Mouse (Mus musculus): ENCODE measurements around the gene Stk17b.
A peak's percentile ranks its signal among the peaks of the same experiment; 100 is the strongest.
"Not testable (repeated sequence)": the region's sequence is repeated elsewhere in the genome, so short reads cannot be mapped to it uniquely, and the experiment has no call there.

Stk17b gene

GRCm38 (mm10) chr1:53781311-53781710 lies 3.7 kb downstream of the Stk17b start:
- no peak for DNase-seq

GRCm38 (mm10) chr1:53776176-53776905 lies 8.7 kb downstream of the Stk17b start:
- no peak for DNase-seq

- DNase-seq = no peak
Observed at GRCm38 (mm10) chr1:53775545-53775944, 9.5 kb downstream of the Stk17b start.

- DNase-seq = no peak
Observed at GRCm38 (mm10) chr1:53775036-53775435, 10.0 kb downstream of the Stk17b start.

GRCm38 (mm10) chr1:53774571-53774970 lies 10.5 kb downstream of the Stk17b start:
- DNase-seq = no peak

- peak; percentile 53 for DNase-seq
Observed at GRCm38 (mm10) chr1:53773994-53774393, 11.0 kb downstream of the Stk17b start.

- no peak for DNase-seq
Observed at GRCm38 (mm10) chr1:53772967-53773366, 12.1 kb downstream of the Stk17b start.

- no peak for DNase-seq
Observed at GRCm38 (mm10) chr1:53771476-53771875, 13.5 kb downstream of the Stk17b start.

GRCm38 (mm10) chr1:53766112-53766511 lies 18.9 kb downstream of the Stk17b start:
- no peak for DNase-seq

GRCm38 (mm10) chr1:53757316-53757715 lies 27.7 kb downstream of the Stk17b start:
- DNase-seq = no peak

GRCm38 (mm10) chr1:53753501-53753900 lies 31.5 kb downstream of the Stk17b start:
- DNase-seq = not testable (repeated sequence)

- DNase-seq = no peak
Observed at GRCm38 (mm10) chr1:53751144-53751543, 33.9 kb downstream of the Stk17b start.

GRCm38 (mm10) chr1:53750697-53751096 lies 34.3 kb downstream of the Stk17b start:
- DNase-seq = not testable (repeated sequence)

GRCm38 (mm10) chr1:53749881-53750385 lies 35.1 kb downstream of the Stk17b start:
- not testable (repeated sequence) for DNase-seq

- no peak for DNase-seq
Observed at GRCm38 (mm10) chr1:53748571-53748970, 36.5 kb downstream of the Stk17b start.

GRCm38 (mm10) chr1:53746001-53746400 lies 39.0 kb downstream of the Stk17b start:
- no peak for DNase-seq

GRCm38 (mm10) chr1:53741742-53742458 lies 43.1 kb downstream of the Stk17b start:
- no peak for DNase-seq

- no peak for DNase-seq
Observed at GRCm38 (mm10) chr1:53740777-53741336, 44.2 kb downstream of the Stk17b start.

GRCm38 (mm10) chr1:53740077-53740776 lies 44.8 kb downstream of the Stk17b start:
- not testable (repeated sequence) for DNase-seq

- DNase-seq = no peak
Observed at GRCm38 (mm10) chr1:53736583-53736982, 48.4 kb downstream of the Stk17b start.

GRCm38 (mm10) chr1:53728489-53729225 lies 56.4 kb downstream of the Stk17b start:
- no peak for DNase-seq

GRCm38 (mm10) chr1:53726883-53727282 lies 58.1 kb downstream of the Stk17b start:
- DNase-seq = no peak

Measured in lung, postnatal 14 days (tissue).